Mouse (Mus musculus) liver, adult 2 months (tissue): ENCODE data around the gene Foxd3.

ENCODE experiments used
- CTCF ChIP-seq: fragments of 200-500 bp; IDR thresholded peaks from 2 replicates; pipeline ENCODE4 v1.5.1; 2011; ENCODE audit warnings: low read depth, low read length, control low read depth
- POLR2A ChIP-seq: fragments of 200-500 bp; IDR thresholded peaks from 2 replicates; pipeline ENCODE4 v1.6.1; 2011; ENCODE audit warnings: low read length, control low read depth; ENCODE audit not compliant: insufficient read depth; ENCODE audit errors: extremely low read depth

DNA sequence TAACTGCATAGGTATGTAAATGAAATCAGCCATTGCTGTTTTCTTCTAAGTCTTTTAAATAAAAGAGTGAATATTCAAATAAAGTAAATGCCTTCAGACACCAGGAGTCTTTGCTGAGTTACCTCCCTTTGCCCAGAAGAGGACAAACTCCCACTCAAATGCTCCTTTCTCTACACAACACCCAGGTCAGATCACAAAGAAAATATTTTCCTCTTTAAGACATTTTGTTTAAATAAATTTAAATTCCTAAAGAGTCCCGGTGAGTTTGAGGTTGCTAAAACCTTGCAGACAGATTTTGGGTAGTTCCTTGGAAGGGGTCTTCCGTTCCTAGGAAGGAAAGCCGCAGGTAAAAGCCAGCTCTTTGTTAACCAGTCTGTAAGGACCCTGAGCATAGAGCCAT is 14.2 kb upstream of the Foxd3 start:
- TF ChIP-seq CTCF: no peak
- no peak for TF ChIP-seq POLR2A
